Mouse (Mus musculus): ENCODE data around the gene Uba7.

DNA sequence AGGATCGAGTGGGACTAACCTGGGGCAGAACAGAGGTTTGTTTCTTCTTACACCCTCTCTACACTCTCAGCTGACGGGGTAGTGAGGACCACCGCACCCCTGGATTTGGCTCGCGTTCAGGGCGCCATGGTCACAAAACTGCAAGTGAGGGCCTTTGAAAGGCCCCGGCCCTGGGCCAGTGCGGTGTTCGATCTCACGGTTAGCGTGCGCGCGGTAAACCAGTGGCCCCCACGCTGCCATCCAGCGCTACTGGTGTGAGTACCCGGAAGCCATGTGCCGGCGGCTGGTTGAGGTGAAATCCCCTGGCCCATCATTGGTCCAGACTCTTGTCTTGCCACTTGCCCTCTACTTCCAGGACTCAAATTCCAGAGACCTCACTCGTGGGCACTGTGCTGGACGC is 20.2 kb downstream of the Uba7 start:
- TF ChIP-seq CTCF (IDR thresholded peaks at IDR 0.05; ENCODE audit: borderline replicate concordance, insufficient read depth, low read depth, low read length) (no peak), POLR2A (IDR thresholded peaks at IDR 0.05; ENCODE audit: borderline replicate concordance, insufficient read depth, low read length) (no peak)
